Mouse (Mus musculus) embryonic fibroblast, embryonic 13.5 days (primary cell): Measurements from ENCODE around the gene Ppp1r9a.

Experiments
- CTCF ChIP-seq: IDR thresholded peaks from 2 replicates; pipeline ENCODE4 v1.5.1; 2011; ENCODE audit warnings: mild to moderate bottlenecking, control low read depth, low read length, moderate library complexity, borderline replicate concordance; ENCODE audit not compliant: insufficient read depth
- POLR2A ChIP-seq: IDR thresholded peaks from 2 replicates; pipeline ENCODE4 v1.6.1; 2011; ENCODE audit warnings: low read depth, mild to moderate bottlenecking, control low read depth, low read length, moderate library complexity

- TF ChIP-seq POLR2A = no peak
- no peak for TF ChIP-seq CTCF
These were observed 172.0 kb downstream of the Ppp1r9a start for GRCm38 (mm10) chr6:5074736-5075135.
